Mouse (Mus musculus): Measurements from ENCODE around the gene Gm14569. TPM values are rescaled to one million over a fixed set of nuclear protein-coding genes. Genes with fewer than 3 reads are reported as not detected.

Gm14569 gene
- not detected in 2 replicates for polyA plus RNA-seq (2015; fragmentation: Nextera tagmentation; extraction: Ambion mirVana)

GRCm38 (mm10) chrX:36491730-36492129 is at the start of gene Gm14569:
Gene Gm14569 (minus strand): TSS chrX:36491830.
- Histone ChIP-seq H3K4me3 (no peak within 1 kb of the TSS), H3K27ac (replicated peaks) (no peak within 1 kb of the TSS), H3K27me3 (no peaks in the 10 kb centered on the region), H3K36me3 (no peaks in the 10 kb centered on the region), H3K4me1 (replicated peaks) (no peaks in the 10 kb centered on the region), H3K4me2 (no peak within 1 kb of the TSS), H3K9ac (no peak within 1 kb of the TSS), H3K9me3 (no peaks in the 10 kb centered on the region)
- 94% methylated on average over 4 of the region's 4 CpGs for WGBS
- no peak for ATAC-seq (ENCODE audit: low read depth)

- no peak overlapping the region for H3K27ac ChIP-seq (replicated peaks)
- no peaks in the 10 kb centered on the region for H3K36me3 ChIP-seq
- 18% methylated on average over 4 of the region's 4 CpGs for WGBS
- H3K27me3 ChIP-seq, result no peaks in the 10 kb centered on the region
- H3K9ac ChIP-seq, result no peak overlapping the region
- no peaks in the 10 kb centered on the region for H3K4me1 ChIP-seq (replicated peaks)
- ATAC-seq (ENCODE audit: low read depth), result no peak
- H3K9me3 ChIP-seq, result no peaks in the 10 kb centered on the region
- no peak overlapping the region for H3K4me2 ChIP-seq
- no peak overlapping the region for H3K4me3 ChIP-seq
Observed at GRCm38 (mm10) chrX:36534514-36534913, 42.9 kb upstream of the Gm14569 start.

- H3K36me3 ChIP-seq, result no peaks in the 10 kb centered on the region
- no peaks in the 10 kb centered on the region for H3K4me1 ChIP-seq (replicated peaks)
- no peaks in the 10 kb centered on the region for H3K9me3 ChIP-seq
- no peak overlapping the region for H3K9ac ChIP-seq
- H3K27ac ChIP-seq (replicated peaks), result no peak overlapping the region
- WGBS, result 72% methylated on average over 4 of the region's 4 CpGs
- no peak for ATAC-seq (ENCODE audit: low read depth)
- H3K27me3 ChIP-seq, result no peaks in the 10 kb centered on the region
- H3K4me3 ChIP-seq, result no peak overlapping the region
- no peak overlapping the region for H3K4me2 ChIP-seq
Observed at GRCm38 (mm10) chrX:36533744-36534143, 42.1 kb upstream of the Gm14569 start.

GRCm38 (mm10) chrX:36530251-36530650 is 38.6 kb upstream of the Gm14569 start:
- H3K27ac ChIP-seq (replicated peaks), result no peak overlapping the region
- WGBS, result 80% methylated on average over 5 of the region's 5 CpGs
- no peaks in the 10 kb centered on the region for H3K9me3 ChIP-seq
- H3K4me1 ChIP-seq (replicated peaks), result no peaks in the 10 kb centered on the region
- no peak overlapping the region for H3K4me2 ChIP-seq
- H3K4me3 ChIP-seq, result no peak overlapping the region
- no peak overlapping the region for H3K9ac ChIP-seq
- no peaks in the 10 kb centered on the region for H3K27me3 ChIP-seq
- no peak for ATAC-seq (ENCODE audit: low read depth)
- no peaks in the 10 kb centered on the region for H3K36me3 ChIP-seq

GRCm38 (mm10) chrX:36523729-36524128 is 32.1 kb upstream of the Gm14569 start:
- H3K9ac ChIP-seq, result no peak overlapping the region
- no peaks in the 10 kb centered on the region for H3K9me3 ChIP-seq
- ATAC-seq (ENCODE audit: low read depth), result no peak
- WGBS, result 77% methylated on average over 5 of the region's 5 CpGs
- no peaks in the 10 kb centered on the region for H3K27me3 ChIP-seq
- no peak overlapping the region for H3K4me2 ChIP-seq
- H3K4me3 ChIP-seq, result no peak overlapping the region
- no peak overlapping the region for H3K27ac ChIP-seq (replicated peaks)
- no peaks in the 10 kb centered on the region for H3K4me1 ChIP-seq (replicated peaks)
- H3K36me3 ChIP-seq, result no peaks in the 10 kb centered on the region

GRCm38 (mm10) chrX:36513726-36514125 is 22.1 kb upstream of the Gm14569 start:
- Histone ChIP-seq H3K36me3 (no peaks in the 10 kb centered on the region), H3K9ac (no peak overlapping the region), H3K4me2 (no peak overlapping the region), H3K27ac (replicated peaks) (no peak overlapping the region), H3K27me3 (no peaks in the 10 kb centered on the region), H3K9me3 (no peaks in the 10 kb centered on the region), H3K4me1 (replicated peaks) (no peaks in the 10 kb centered on the region), H3K4me3 (no peak overlapping the region)
- 49% methylated on average over 8 of the region's 8 CpGs for WGBS
- ATAC-seq (ENCODE audit: low read depth), result no peak

- Histone ChIP-seq H3K4me1 (replicated peaks) (no peaks in the 10 kb centered on the region), H3K36me3 (no peaks in the 10 kb centered on the region), H3K4me3 (no peak overlapping the region), H3K27ac (replicated peaks) (no peak overlapping the region), H3K9me3 (no peaks in the 10 kb centered on the region), H3K4me2 (no peak overlapping the region), H3K9ac (no peak overlapping the region), H3K27me3 (no peaks in the 10 kb centered on the region)
- 70% methylated on average over 9 of the region's 9 CpGs for WGBS
- no peak for ATAC-seq (ENCODE audit: low read depth)
Observed at GRCm38 (mm10) chrX:36513231-36513630, 21.6 kb upstream of the Gm14569 start.

GRCm38 (mm10) chrX:36506863-36507262 is 15.2 kb upstream of the Gm14569 start:
- no peak overlapping the region for H3K9ac ChIP-seq
- ATAC-seq (ENCODE audit: low read depth), result no peak
- no peaks in the 10 kb centered on the region for H3K9me3 ChIP-seq
- no peak overlapping the region for H3K27ac ChIP-seq (replicated peaks)
- H3K4me3 ChIP-seq, result no peak overlapping the region
- H3K4me1 ChIP-seq (replicated peaks), result no peaks in the 10 kb centered on the region
- H3K4me2 ChIP-seq, result no peak overlapping the region
- no peaks in the 10 kb centered on the region for H3K27me3 ChIP-seq
- no peaks in the 10 kb centered on the region for H3K36me3 ChIP-seq
- 54% methylated on average over 6 of the region's 6 CpGs for WGBS

- Histone ChIP-seq H3K27ac (replicated peaks) (no peak overlapping the region), H3K4me3 (no peak overlapping the region), H3K9me3 (no peaks in the 10 kb centered on the region), H3K4me2 (no peak overlapping the region), H3K27me3 (no peaks in the 10 kb centered on the region), H3K4me1 (replicated peaks) (no peaks in the 10 kb centered on the region), H3K36me3 (no peaks in the 10 kb centered on the region), H3K9ac (no peak overlapping the region)
- WGBS, result 29% methylated on average over 3 of the region's 3 CpGs
- ATAC-seq (ENCODE audit: low read depth), result no peak
Observed at GRCm38 (mm10) chrX:36489506-36489905, 2.1 kb downstream of the Gm14569 start.

GRCm38 (mm10) chrX:36487996-36488395 is 3.6 kb downstream of the Gm14569 start:
- Histone ChIP-seq H3K27me3 (no peaks in the 10 kb centered on the region), H3K27ac (replicated peaks) (no peak overlapping the region), H3K4me1 (replicated peaks) (no peaks in the 10 kb centered on the region), H3K9me3 (no peaks in the 10 kb centered on the region), H3K36me3 (no peaks in the 10 kb centered on the region), H3K9ac (no peak overlapping the region), H3K4me3 (no peak overlapping the region), H3K4me2 (no peak overlapping the region)
- 43% methylated on average over 7 of the region's 7 CpGs for WGBS
- no peak for ATAC-seq (ENCODE audit: low read depth)

DNA sequence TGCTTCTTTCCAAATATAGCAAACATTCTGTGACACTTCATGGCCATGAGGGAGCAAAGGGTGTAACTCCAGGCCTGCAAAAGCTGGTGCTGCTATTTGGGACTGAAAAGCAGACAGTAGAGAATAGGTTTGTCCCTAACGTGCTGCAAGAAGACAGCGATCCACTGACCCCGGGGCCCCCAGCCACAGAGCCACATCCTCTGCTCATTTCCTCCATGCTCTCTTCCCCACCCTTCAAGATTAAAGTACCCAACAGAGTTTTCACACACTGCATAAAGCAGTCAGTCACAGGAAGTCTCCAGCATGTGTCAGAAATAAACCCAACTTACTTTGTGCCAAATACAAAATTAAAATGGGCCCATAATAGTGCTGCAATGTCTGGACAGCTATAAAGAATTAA is 16.8 kb downstream of the Gm14569 start:
- Histone ChIP-seq H3K4me3 (no peak overlapping the region), H3K9ac (no peak overlapping the region), H3K36me3 (no peaks in the 10 kb centered on the region), H3K27me3 (no peaks in the 10 kb centered on the region), H3K4me2 (no peak overlapping the region), H3K4me1 (replicated peaks) (no peaks in the 10 kb centered on the region), H3K9me3 (0 out of 2 replicates have a peak, but pooled peaks cover 3% of the 10 kb centered on the region), H3K27ac (replicated peaks) (no peak overlapping the region)
- WGBS, result 87% methylated on average over 3 of the region's 3 CpGs
- ATAC-seq (ENCODE audit: low read depth), result no peak

- no peak for ATAC-seq (ENCODE audit: low read depth)
- WGBS, result 52% methylated on average over 6 of the region's 6 CpGs
- no peaks in the 10 kb centered on the region for H3K4me1 ChIP-seq (replicated peaks)
- H3K4me3 ChIP-seq, result no peak overlapping the region
- H3K27me3 ChIP-seq, result no peaks in the 10 kb centered on the region
- H3K36me3 ChIP-seq, result no peaks in the 10 kb centered on the region
- no peak overlapping the region for H3K27ac ChIP-seq (replicated peaks)
- H3K9ac ChIP-seq, result no peak overlapping the region
- H3K9me3 ChIP-seq, result 0 out of 2 replicates have a peak, but pooled peaks cover 3% of the 10 kb centered on the region
- no peak overlapping the region for H3K4me2 ChIP-seq
Observed at GRCm38 (mm10) chrX:36474103-36474751, 17.4 kb downstream of the Gm14569 start.

DNA sequence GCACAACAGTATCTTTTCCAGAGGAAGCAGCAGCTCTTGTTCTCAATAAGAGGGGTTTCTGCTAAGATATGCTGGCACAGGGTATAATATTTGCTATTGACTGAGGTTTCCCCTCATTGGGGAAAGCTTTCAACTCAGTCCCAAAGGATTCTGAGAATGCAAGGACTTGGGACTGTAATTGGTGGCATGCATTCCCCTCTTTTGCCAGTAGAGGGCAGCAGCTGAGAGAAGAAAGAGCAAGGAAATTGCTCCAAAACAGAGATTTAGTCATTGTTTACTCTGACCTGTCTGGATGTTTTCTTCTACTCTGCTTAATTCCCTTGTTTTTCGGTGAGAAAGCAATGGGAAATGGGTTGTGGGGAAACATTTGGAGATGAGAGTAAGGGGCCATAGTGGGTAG is 35.6 kb downstream of the Gm14569 start:
- Histone ChIP-seq H3K4me1 (replicated peaks) (no peaks in the 10 kb centered on the region), H3K36me3 (no peaks in the 10 kb centered on the region), H3K27me3 (no peaks in the 10 kb centered on the region), H3K9ac (no peak overlapping the region), H3K4me3 (no peak overlapping the region), H3K9me3 (no peaks in the 10 kb centered on the region), H3K27ac (replicated peaks) (no peak overlapping the region), H3K4me2 (no peak overlapping the region)
- ATAC-seq (ENCODE audit: low read depth), result no peak
- WGBS, result 32% methylated on average over 1 of the region's 1 CpGs

Data from neural tube, embryonic 13.5 days (tissue).